Mouse (Mus musculus) cortical plate, adult 2 months (tissue): ENCODE results near the gene Tmem121. TPM values are rescaled to one million over a fixed set of nuclear protein-coding genes. Genes with fewer than 3 reads are reported as not detected.

Experiments used
- H3K27ac ChIP-seq: fragments of 200-500 bp; 2 replicates; pipeline ENCODE4 v1.5.1; 2012; ENCODE audit warnings: low read length, control low read depth, inconsistent platforms; ENCODE audit not compliant: insufficient read depth
- H3K4me1 ChIP-seq: fragments of 200-500 bp; 2 replicates; pipeline ENCODE4 v1.6.1; 2011; ENCODE audit warnings: low read length; ENCODE audit not compliant: control insufficient read depth, insufficient read depth
- H3K4me3 ChIP-seq: fragments of 200-500 bp; 2 replicates; pipeline ENCODE4 v1.5.1; 2011; ENCODE audit warnings: mild to moderate bottlenecking, low read length, control low read depth; ENCODE audit not compliant: insufficient read depth
- CTCF ChIP-seq: fragments of 200-500 bp; IDR thresholded peaks from 2 replicates; pipeline ENCODE4 v1.5.1; 2011; ENCODE audit warnings: mild to moderate bottlenecking, control low read depth, low read length; ENCODE audit not compliant: insufficient read depth; ENCODE audit errors: extremely low read depth
- POLR2A ChIP-seq: fragments of 200-500 bp; IDR thresholded peaks from 2 replicates; pipeline ENCODE4 v1.6.1; 2011; ENCODE audit warnings: mild to moderate bottlenecking, low read length, control low read depth; ENCODE audit not compliant: insufficient read depth; ENCODE audit errors: extremely low read depth
- polyA plus RNA-seq: library from polyadenylated mRNA; depleted of rRNA; stranded (reverse); fragments of >200 nt; gene quantifications from 2 replicates; pipeline ENCODE4 v1.2.3, GENCODE M21; 2012

Tmem121 gene
- polyA plus RNA-seq, 1 experiment, result 40.7 TPM

GRCm38 (mm10) chr12:113149341-113149740, 36.4 kb upstream of the Tmem121 start:
- TF ChIP-seq POLR2A (no peak), CTCF (no peak)
- Histone ChIP-seq H3K4me3 (no peak overlapping the region), H3K4me1 (peaks cover 1% of the 10 kb centered on the region; the same call in 1 of the 2 replicates), H3K27ac (no peak overlapping the region)

GRCm38 (mm10) chr12:113149896-113150295, 35.8 kb upstream of the Tmem121 start:
- TF ChIP-seq POLR2A (no peak), CTCF (no peak)
- no peak overlapping the region for H3K27ac ChIP-seq
- H3K4me3 ChIP-seq, result no peak overlapping the region
- H3K4me1 ChIP-seq, result peaks cover 1% of the 10 kb centered on the region; the same call in 1 of the 2 replicates

- TF ChIP-seq CTCF, result no peak
- no peak for TF ChIP-seq POLR2A
- H3K4me1 ChIP-seq, result peaks cover 1% of the 10 kb centered on the region; the same call in 1 of the 2 replicates
- H3K27ac ChIP-seq, result no peak overlapping the region
- no peak overlapping the region for H3K4me3 ChIP-seq
Measured at GRCm38 (mm10) chr12:113150591-113150990, 35.1 kb upstream of the Tmem121 start.

- TF ChIP-seq CTCF (no peak), POLR2A (no peak)
- no peak overlapping the region for H3K27ac ChIP-seq
- no peak overlapping the region for H3K4me3 ChIP-seq
- H3K4me1 ChIP-seq, result peaks cover 1% of the 10 kb centered on the region; the same call in 1 of the 2 replicates
Measured at GRCm38 (mm10) chr12:113151046-113151445, 34.7 kb upstream of the Tmem121 start.

- Histone ChIP-seq H3K4me3 (peak overlapping the region; percentile 38), H3K27ac (no peak overlapping the region), H3K4me1 (peaks cover 1% of the 10 kb centered on the region; the same call in 1 of the 2 replicates)
- TF ChIP-seq POLR2A (no peak), CTCF (no peak)
Measured at GRCm38 (mm10) chr12:113151661-113152271, 34.0 kb upstream of the Tmem121 start.

GRCm38 (mm10) chr12:113152272-113152661, 33.5 kb upstream of the Tmem121 start:
- H3K4me1 ChIP-seq, result no peaks in the 10 kb centered on the region
- TF ChIP-seq POLR2A, result no peak
- TF ChIP-seq CTCF, result no peak
- H3K27ac ChIP-seq, result no peak overlapping the region
- peak overlapping the region; percentile 38 for H3K4me3 ChIP-seq

GRCm38 (mm10) chr12:113152991-113153525, 32.7 kb upstream of the Tmem121 start:
- Histone ChIP-seq H3K4me3 (no peak overlapping the region), H3K27ac (no peak overlapping the region), H3K4me1 (no peaks in the 10 kb centered on the region)
- no peak for TF ChIP-seq CTCF
- TF ChIP-seq POLR2A, result no peak

GRCm38 (mm10) chr12:113153971-113154370, 31.8 kb upstream of the Tmem121 start:
- TF ChIP-seq CTCF (no peak), POLR2A (no peak)
- H3K4me3 ChIP-seq, result no peak overlapping the region
- no peaks in the 10 kb centered on the region for H3K4me1 ChIP-seq
- H3K27ac ChIP-seq, result no peak overlapping the region

- TF ChIP-seq CTCF, result no peak
- no peak for TF ChIP-seq POLR2A
- Histone ChIP-seq H3K4me1 (no peaks in the 10 kb centered on the region), H3K27ac (no peak overlapping the region), H3K4me3 (peak overlapping the region; percentile 37; the same call in 1 of the 2 replicates)
Measured at GRCm38 (mm10) chr12:113154747-113155075, 31.0 kb upstream of the Tmem121 start.
